Mouse (Mus musculus) urinary bladder, postnatal 36 days (tissue): ENCODE data around the gene Hid1.

Experiments used
- DNase-seq, 2 experiments: peaks; one replicate each; pipeline ENCODE4 v3.0.0; 2022; ENCODE audit warnings: low spot score in 2 of 2, mixed read lengths in 1 of 2

The Hid1 gene

GRCm38 (mm10) chr11:115374695-115375425, 7.3 kb upstream of the Hid1 start:
- no peak for DNase-seq

- peak; percentile 39 to 60 for DNase-seq
These were observed 6.5 kb upstream of the Hid1 start for GRCm38 (mm10) chr11:115373805-115374694.

- DNase-seq = no peak
These were observed 5.2 kb upstream of the Hid1 start for GRCm38 (mm10) chr11:115372737-115373136.

GRCm38 (mm10) chr11:115372015-115372414, 4.5 kb upstream of the Hid1 start:
- DNase-seq = no peak

- DNase-seq = no peak
These were observed 3.8 kb upstream of the Hid1 start for GRCm38 (mm10) chr11:115371354-115371753.

GRCm38 (mm10) chr11:115370368-115370767, 2.8 kb upstream of the Hid1 start:
- no peak for DNase-seq

GRCm38 (mm10) chr11:115366706-115367394, 706 bp downstream of the Hid1 start:
- DNase-seq = peak in 1 of 2 experiments; percentile 33

- no peak for DNase-seq
These were observed 1.4 kb downstream of the Hid1 start for GRCm38 (mm10) chr11:115366039-115366705.

- DNase-seq = peak in 1 of 2 experiments; percentile 29
These were observed 3.4 kb downstream of the Hid1 start for GRCm38 (mm10) chr11:115364136-115364535.

- DNase-seq = no peak
These were observed 7.8 kb downstream of the Hid1 start for GRCm38 (mm10) chr11:115359726-115360125.

- no peak for DNase-seq
These were observed 8.3 kb downstream of the Hid1 start for GRCm38 (mm10) chr11:115359293-115359692.

GRCm38 (mm10) chr11:115358468-115358867, 9.1 kb downstream of the Hid1 start:
- DNase-seq = peak; percentile 63 to 69

- peak; percentile 44 to 62 for DNase-seq
These were observed 13.4 kb downstream of the Hid1 start for GRCm38 (mm10) chr11:115354183-115354582.

- DNase-seq = no peak
These were observed 14.2 kb downstream of the Hid1 start for GRCm38 (mm10) chr11:115353375-115353774.

GRCm38 (mm10) chr11:115349976-115350375, 17.6 kb downstream of the Hid1 start:
- DNase-seq = no peak

- DNase-seq = no peak
These were observed 18.8 kb downstream of the Hid1 start for GRCm38 (mm10) chr11:115348681-115349248.

GRCm38 (mm10) chr11:115345515-115345914, 22.0 kb downstream of the Hid1 start:
- DNase-seq = no peak

GRCm38 (mm10) chr11:115344967-115345366, 22.6 kb downstream of the Hid1 start:
- no peak for DNase-seq

GRCm38 (mm10) chr11:115341866-115342265, 25.7 kb downstream of the Hid1 start:
- DNase-seq = no peak

- DNase-seq = no peak
These were observed 26.3 kb downstream of the Hid1 start for GRCm38 (mm10) chr11:115341246-115341645.

GRCm38 (mm10) chr11:115337826-115338225, 29.7 kb downstream of the Hid1 start:
- DNase-seq = no peak
